Mouse (Mus musculus) kidney, adult 11 months (tissue): Measurements from ENCODE around the gene Xlr4c.
A peak's percentile ranks its signal among the peaks of the same experiment; 100 is the strongest.
"Not testable (repeated sequence)": the region's sequence is repeated elsewhere in the genome, so short reads cannot be mapped to it uniquely, and the experiment has no call there.

Source experiments
- DNase-seq: peaks from one replicate; pipeline ENCODE4 v3.0.0; 2022

Gene Xlr4c

DNA sequence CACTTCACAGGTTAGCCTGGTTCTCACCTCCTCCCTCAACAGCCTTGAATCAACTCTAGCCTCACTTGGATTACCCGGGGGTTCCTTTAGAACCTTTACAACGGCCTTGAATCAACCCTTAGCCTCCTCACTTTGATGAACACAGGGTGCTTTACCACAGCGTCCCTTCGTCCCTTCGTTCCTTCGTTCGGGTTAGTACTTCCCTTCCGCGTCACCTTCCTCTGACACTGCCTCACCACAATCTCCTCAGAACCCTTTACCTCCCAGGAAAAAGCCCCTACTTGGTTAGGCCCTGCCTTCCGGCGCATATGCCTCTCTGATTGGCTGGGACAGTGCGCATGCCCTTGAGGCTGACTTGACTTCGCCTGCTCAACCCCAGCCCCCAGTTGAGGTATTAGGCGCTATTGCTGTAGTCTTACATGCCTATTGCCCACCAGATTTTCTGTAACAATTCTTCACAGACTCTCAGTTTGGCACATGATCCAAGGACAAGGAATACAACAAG is at the start of gene Xlr4c:
Gene Xlr4c, minus strand, starts transcription at position 310 of the 505 bp plus-strand sequence.
- DNase-seq, result not testable (repeated sequence)

DNA sequence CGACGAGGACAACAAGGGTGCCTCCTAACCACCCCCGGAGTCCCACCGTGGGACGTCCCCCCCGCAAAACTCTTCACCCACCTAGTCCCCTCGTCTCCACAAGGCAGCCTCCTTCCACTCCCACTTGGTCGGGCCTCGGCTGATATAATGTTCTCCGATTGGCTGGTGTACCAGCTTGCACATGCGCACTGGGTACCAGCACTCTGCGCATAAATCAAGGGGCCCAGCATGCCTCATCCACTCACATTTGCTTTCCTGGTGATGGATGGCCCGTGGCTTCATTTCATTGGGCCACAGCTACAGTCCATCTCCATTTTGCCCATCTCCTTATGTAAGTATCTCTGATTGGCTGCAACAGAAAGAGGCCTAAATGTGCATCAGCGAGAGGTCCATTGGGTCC is 22.3 kb upstream of the Xlr4c start, which contains the start of gene Xlr3c:
Gene Xlr3c, minus strand, starts transcription at position 121 of the 400 bp plus-strand sequence.
- not testable (repeated sequence) for DNase-seq

DNA sequence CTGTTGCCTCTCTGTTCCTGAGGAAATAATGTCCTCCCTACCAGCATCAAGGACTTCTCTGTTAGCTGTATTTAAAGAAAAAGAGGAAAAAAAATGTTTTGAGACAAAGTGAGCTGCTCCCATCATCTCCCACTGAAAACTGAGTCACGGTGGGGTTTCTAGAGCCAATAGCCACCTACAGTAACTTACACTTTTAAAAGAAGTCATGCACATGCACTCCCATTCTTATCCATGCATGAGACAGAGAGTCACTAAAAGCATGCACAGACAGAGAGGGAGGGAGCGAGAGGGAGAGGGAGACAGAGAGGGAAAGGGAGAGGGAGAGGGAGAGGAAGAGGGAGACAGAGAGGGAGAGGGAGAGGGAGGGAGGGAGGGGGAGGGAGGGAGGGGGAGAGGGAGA is 19.5 kb upstream of the Xlr4c start:
- DNase-seq, result not testable (repeated sequence)

DNA sequence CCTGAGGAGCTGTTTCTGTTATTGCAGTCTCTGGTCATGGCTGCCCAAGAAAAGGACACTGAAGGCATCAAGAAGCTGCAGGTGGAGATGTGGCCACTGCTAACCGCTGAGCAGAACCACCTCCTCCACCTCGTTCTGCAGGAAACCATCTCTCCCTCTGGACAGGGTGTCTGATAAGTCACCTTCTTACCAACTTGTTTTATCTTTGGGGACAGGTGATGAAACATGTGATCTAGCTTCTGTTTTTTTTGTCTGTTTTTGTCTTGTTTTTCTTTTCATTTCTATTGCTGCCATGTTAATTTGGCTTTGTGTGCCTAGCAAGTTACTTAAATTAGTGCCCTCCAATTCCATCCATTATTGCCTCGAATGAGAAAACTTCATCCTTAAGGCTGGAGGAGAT is 13.6 kb downstream of the Xlr4c start:
- no peak for DNase-seq

DNA sequence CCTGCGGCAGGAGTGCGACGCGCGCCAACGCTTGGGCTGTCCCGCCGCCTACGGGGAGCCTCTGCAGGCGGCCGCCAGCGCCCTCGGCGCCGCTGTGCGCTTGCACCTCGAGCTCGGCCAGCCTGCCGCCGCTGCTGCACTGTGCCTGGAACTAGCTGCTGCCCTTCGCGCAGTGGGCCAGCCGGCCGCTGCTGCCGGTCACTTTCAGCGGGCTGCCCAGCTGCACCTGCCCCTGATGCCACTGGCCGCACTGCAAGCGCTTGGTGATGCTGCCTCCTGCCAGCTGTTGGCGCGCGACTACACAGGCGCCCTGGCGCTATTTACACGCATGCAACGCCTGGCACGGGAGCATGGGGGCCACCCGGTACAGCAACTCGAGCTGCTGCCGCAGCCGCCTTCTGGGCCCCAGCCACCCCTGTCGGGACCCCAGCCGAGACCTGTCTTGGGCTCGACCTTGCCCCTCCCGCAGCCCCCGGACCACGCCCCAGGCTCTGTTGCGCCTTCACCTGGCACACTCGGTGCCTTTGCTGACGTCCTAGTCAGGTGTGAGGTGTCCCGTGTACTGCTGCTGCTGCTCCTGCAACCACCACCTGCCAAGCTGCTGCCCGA is 14.2 kb downstream of the Xlr4c start:
- peak; percentile 67 for DNase-seq

DNA sequence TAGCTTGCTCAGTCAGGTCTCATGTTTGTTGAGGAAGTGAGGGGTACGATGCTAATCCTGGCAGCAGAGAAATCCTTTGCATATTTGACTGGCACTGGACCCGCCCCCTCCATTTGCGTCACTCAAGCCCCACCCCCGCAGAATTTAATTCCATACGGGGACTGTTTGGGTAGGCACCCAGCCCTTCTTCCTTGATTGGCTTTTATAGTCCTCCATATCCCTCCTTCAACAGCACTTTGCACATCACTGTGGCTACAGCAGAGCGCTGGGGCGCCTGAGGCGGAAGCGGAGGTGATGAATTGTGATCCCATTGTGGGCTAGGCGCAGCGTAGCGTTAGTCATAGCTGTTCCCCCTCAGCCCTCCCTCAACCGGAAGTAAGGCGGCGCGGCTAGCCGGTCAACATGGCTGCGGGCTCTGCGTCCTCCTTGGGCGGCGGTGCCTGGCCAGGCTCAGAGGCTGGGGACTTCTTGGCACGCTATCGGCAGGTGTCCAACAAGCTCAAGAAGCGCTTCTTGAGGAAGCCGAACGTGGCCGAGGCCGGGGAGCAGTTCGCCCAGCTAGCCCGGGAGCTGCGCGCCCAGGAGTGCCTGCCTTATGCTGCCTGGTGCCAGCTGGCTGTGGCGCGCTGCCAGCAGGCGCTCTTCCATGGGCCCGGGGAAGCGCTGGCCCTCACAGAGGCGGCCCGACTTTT is 14.9 kb downstream of the Xlr4c start, which contains the start of gene F8a:
Gene F8a, plus strand, starts transcription at position 378 of the 692 bp plus-strand sequence.
- DNase-seq, result peak; percentile 80

DNA sequence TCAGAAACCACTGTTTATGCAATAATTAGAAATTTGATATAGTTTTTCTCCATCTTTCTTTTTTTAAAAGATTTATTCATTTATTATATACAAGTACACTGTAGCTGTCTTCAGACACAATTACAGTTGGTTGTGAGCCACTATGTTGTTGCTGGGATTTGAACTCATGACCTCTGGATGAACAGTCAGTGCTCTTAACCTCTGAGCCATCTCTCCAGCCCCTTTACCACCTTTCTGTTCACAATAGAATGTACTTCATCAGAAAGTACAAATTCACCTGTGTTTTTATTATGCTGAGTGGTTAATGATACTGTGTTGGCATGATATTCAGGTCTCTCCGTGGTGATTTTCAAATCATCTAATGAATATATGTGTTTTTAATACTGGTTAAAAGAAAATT is 17.6 kb downstream of the Xlr4c start:
- DNase-seq, result no peak

DNA sequence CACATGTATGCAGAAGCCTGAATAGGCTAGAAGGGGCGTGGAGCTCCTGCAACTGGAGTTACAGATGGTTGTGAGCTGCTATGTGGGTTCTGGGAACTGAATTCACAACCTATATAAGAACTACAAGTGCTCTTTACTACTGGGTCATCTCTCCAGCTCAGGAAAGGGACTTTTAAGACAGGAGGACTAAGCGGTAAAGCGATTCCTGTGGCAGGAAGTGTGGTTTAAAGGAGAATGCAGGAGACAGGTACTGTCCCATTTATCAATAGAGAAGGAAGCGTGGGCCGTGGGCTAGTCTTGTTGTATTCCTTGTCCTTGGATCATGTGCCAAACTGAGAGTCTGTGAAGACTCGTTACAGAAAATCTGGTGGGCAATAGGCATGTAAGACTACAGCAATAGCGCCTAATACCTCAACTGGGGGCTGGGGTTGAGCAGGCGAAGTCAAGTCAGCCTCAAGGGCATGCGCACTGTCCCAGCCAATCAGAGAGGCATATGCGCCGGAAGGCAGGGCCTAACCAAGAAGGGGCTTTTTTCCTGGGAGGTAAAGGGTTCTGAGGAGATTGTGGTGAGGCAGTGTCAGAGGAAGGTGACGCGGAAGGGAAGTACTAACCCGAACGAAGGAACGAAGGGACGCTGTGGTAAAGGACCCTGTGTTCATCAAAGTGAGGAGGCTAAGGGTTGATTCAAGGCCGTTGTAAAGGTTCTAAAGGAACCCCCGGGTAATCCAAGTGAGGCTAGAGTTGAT is 28.9 kb downstream of the Xlr4c start, which contains the start of gene Xlr4b:
Gene Xlr4b, plus strand, starts transcription at position 515 of the 746 bp plus-strand sequence.
- DNase-seq, result not testable (repeated sequence)

DNA sequence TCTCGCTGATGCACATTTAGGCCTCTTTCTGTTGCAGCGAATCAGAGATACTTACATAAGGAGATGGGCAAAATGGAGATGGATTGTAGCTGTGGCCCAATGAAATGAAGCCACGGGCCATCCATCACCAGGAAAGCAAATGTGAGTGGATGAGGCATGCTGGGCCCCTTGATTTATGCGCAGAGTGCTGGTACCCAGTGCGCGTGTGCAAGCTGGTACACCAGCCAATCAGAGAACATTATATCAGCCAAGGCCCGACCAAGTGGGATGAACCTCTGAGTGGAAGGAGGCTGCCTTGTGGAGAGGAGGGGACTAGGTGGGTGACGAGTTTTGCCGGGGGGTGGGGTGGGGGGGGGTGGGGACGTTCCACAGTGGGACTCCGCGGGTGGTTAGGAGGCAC is 51.0 kb downstream of the Xlr4c start, which contains the start of gene Xlr3b:
Gene Xlr3b, plus strand, starts transcription at position 274 of the 400 bp plus-strand sequence.
- peak; percentile 27 for DNase-seq
